Mouse (Mus musculus) limb, embryonic 11.5 days (tissue): ENCODE data around the gene Tram2. TPM values are rescaled to one million over a fixed set of nuclear protein-coding genes. Genes with fewer than 3 reads are reported as not detected.

Experiments used
- ATAC-seq: fragments of 200-750 bp; cut with Nextera tagmentation; 2 replicates; pipeline ENCODE4 v1.8.0; 2017; ENCODE audit warnings: low read depth; ENCODE audit not compliant: insufficient number of reproducible peaks, low FRiP score, low TSS enrichment
- DNase-seq: peaks from one replicate; pipeline ENCODE4 v3.0.0-alpha.2; 2015; ENCODE audit warnings: low spot score
- H3K27ac ChIP-seq: fragments of 300-500 bp; sonication (generic); replicated peaks from 2 replicates; pipeline ENCODE4 v1.5.1; 2014; ENCODE audit warnings: low read depth, mild to moderate bottlenecking, low read length
- H3K27me3 ChIP-seq: fragments of 300-500 bp; sonication (generic); 2 replicates; pipeline ENCODE4 v1.6.1; 2014; ENCODE audit warnings: mild to moderate bottlenecking, low read length, mixed read lengths; ENCODE audit not compliant: control insufficient read depth, insufficient read depth
- H3K36me3 ChIP-seq: fragments of 300-500 bp; sonication (generic); 2 replicates; pipeline ENCODE4 v1.6.1; 2014; ENCODE audit warnings: mild to moderate bottlenecking, low read length, moderate library complexity, mixed read lengths; ENCODE audit not compliant: control insufficient read depth, insufficient read depth
- H3K4me1 ChIP-seq: fragments of 300-500 bp; sonication (generic); 2 replicates; pipeline ENCODE4 v1.6.1; 2014; ENCODE audit warnings: low read length, mixed read lengths; ENCODE audit not compliant: control insufficient read depth, insufficient read depth
- H3K4me2 ChIP-seq: fragments of 300-500 bp; sonication (generic); 2 replicates; pipeline ENCODE4 v1.6.1; 2014; ENCODE audit warnings: low read depth, mild to moderate bottlenecking, moderate library complexity; ENCODE audit not compliant: severe bottlenecking
- H3K4me3 ChIP-seq: fragments of 300-500 bp; sonication (generic); 2 replicates; pipeline ENCODE4 v1.5.1; 2014; ENCODE audit warnings: low read depth, low read length
- H3K9ac ChIP-seq: fragments of 300-500 bp; sonication (generic); 2 replicates; pipeline ENCODE4 v1.6.1; 2014; ENCODE audit warnings: mild to moderate bottlenecking, low read length
- H3K9me3 ChIP-seq: fragments of 300-500 bp; sonication (generic); 2 replicates; pipeline ENCODE4 v1.6.1; 2016; ENCODE audit warnings: low read length; ENCODE audit not compliant: control insufficient read depth
- WGBS: fragments of 180-500 bp; shearing (Covaris S2); extraction: QIAGEN DNeasy Blood & Tissue Kit; methylation state at CpG from one replicate; pipeline ENCODE4 v1.1.7; 2014; 5-methylcytosine and 5-hydroxymethylcytosine counted together
- polyA plus RNA-seq: library from polyadenylated mRNA; unstranded; fragments of >200 nt; fragmentation: Nextera tagmentation; extraction: Ambion mirVana; gene quantifications from 2 replicates; pipeline ENCODE4 v1.2.1, GENCODE M21; 2014

The Tram2 gene
- polyA plus RNA-seq, 1 experiment from 2014 or later: 8.6 TPM

GRCm38 (mm10) chr1:21053009-21053408, 26.0 kb downstream of the Tram2 start:
- Histone ChIP-seq H3K27me3 (no peaks in the 10 kb centered on the region), H3K4me3 (no peak overlapping the region), H3K9me3 (no peaks in the 10 kb centered on the region), H3K4me1 (no peaks in the 10 kb centered on the region), H3K36me3 (no peaks in the 10 kb centered on the region), H3K4me2 (no peak overlapping the region), H3K9ac (no peak overlapping the region), H3K27ac (no peak overlapping the region)
- ATAC-seq (no peak), DNase-seq (no peak)
- WGBS: 69% methylated on average over 9 of the region's 9 CpGs

GRCm38 (mm10) chr1:21052608-21053007, 26.4 kb downstream of the Tram2 start:
- Histone ChIP-seq H3K9me3 (no peaks in the 10 kb centered on the region), H3K9ac (no peak overlapping the region), H3K27ac (no peak overlapping the region), H3K4me3 (no peak overlapping the region), H3K27me3 (no peaks in the 10 kb centered on the region), H3K36me3 (no peaks in the 10 kb centered on the region), H3K4me2 (no peak overlapping the region), H3K4me1 (no peaks in the 10 kb centered on the region)
- DNase-seq (no peak), ATAC-seq (no peak; the same call in 1 of the 2 replicates)
- WGBS: 57% methylated on average over 5 of the region's 5 CpGs

GRCm38 (mm10) chr1:21052132-21052545, 26.9 kb downstream of the Tram2 start:
- Histone ChIP-seq H3K9me3 (no peaks in the 10 kb centered on the region), H3K4me1 (no peaks in the 10 kb centered on the region), H3K4me2 (no peak overlapping the region), H3K27ac (no peak overlapping the region), H3K36me3 (no peaks in the 10 kb centered on the region), H3K4me3 (no peak overlapping the region), H3K27me3 (no peaks in the 10 kb centered on the region), H3K9ac (no peak overlapping the region)
- DNase-seq: no peak
- 77% methylated on average over 5 of the region's 5 CpGs for whole genome bisulfite sequencing
- ATAC-seq: no peak

GRCm38 (mm10) chr1:21049005-21049404, 30.0 kb downstream of the Tram2 start:
- H3K4me1 ChIP-seq: no peaks in the 10 kb centered on the region
- 89% methylated on average over 5 of the region's 5 CpGs for WGBS

GRCm38 (mm10) chr1:21048402-21048801, 30.6 kb downstream of the Tram2 start:
- Histone ChIP-seq H3K4me3 (no peak overlapping the region), H3K9me3 (no peaks in the 10 kb centered on the region), H3K4me2 (no peak overlapping the region), H3K36me3 (no peaks in the 10 kb centered on the region), H3K9ac (no peak overlapping the region), H3K27ac (no peak overlapping the region), H3K4me1 (no peaks in the 10 kb centered on the region), H3K27me3 (no peaks in the 10 kb centered on the region)
- DNase-seq: no peak
- 91% methylated on average over 8 of the region's 8 CpGs for WGBS
- no peak for ATAC-seq

More at GRCm38 (mm10) chr1:21049005-21049404, 30.0 kb downstream of the Tram2 start:
- no peak overlapping the region for H3K4me2 ChIP-seq
- no peak for DNase-seq
- H3K9ac ChIP-seq: no peak overlapping the region
- no peaks in the 10 kb centered on the region for H3K9me3 ChIP-seq
- H3K27me3 ChIP-seq: no peaks in the 10 kb centered on the region
- H3K4me3 ChIP-seq: no peak overlapping the region
- no peak overlapping the region for H3K27ac ChIP-seq
- no peak for ATAC-seq
- no peaks in the 10 kb centered on the region for H3K36me3 ChIP-seq

- 89% methylated on average over 7 of the region's 7 CpGs for WGBS
Observed at GRCm38 (mm10) chr1:21042461-21042860, 36.6 kb downstream of the Tram2 start.

GRCm38 (mm10) chr1:21040610-21041326, 38.3 kb downstream of the Tram2 start:
- no peak overlapping the region for H3K4me3 ChIP-seq

More at GRCm38 (mm10) chr1:21042461-21042860, 36.6 kb downstream of the Tram2 start:
- Histone ChIP-seq H3K4me2 (no peak overlapping the region), H3K27me3 (no peaks in the 10 kb centered on the region), H3K9me3 (no peaks in the 10 kb centered on the region), H3K4me1 (0 out of 2 replicates have a peak, but pooled peaks cover 4% of the 10 kb centered on the region), H3K4me3 (no peak overlapping the region), H3K27ac (no peak overlapping the region), H3K9ac (no peak overlapping the region), H3K36me3 (no peaks in the 10 kb centered on the region)
- DNase-seq (no peak), ATAC-seq (no peak)

GRCm38 (mm10) chr1:21040173-21040572, 38.9 kb downstream of the Tram2 start:
- H3K36me3 ChIP-seq: no peaks in the 10 kb centered on the region
- WGBS: 89% methylated on average over 7 of the region's 7 CpGs
- ATAC-seq (no peak), DNase-seq (no peak)
- H3K9me3 ChIP-seq: no peaks in the 10 kb centered on the region
- no peak overlapping the region for H3K9ac ChIP-seq
- H3K4me1 ChIP-seq: 0 out of 2 replicates have a peak, but pooled peaks cover 4% of the 10 kb centered on the region
- no peaks in the 10 kb centered on the region for H3K27me3 ChIP-seq
- no peak overlapping the region for H3K4me2 ChIP-seq
- no peak overlapping the region for H3K27ac ChIP-seq
- no peak overlapping the region for H3K4me3 ChIP-seq

More at GRCm38 (mm10) chr1:21040610-21041326, 38.3 kb downstream of the Tram2 start:
- Histone ChIP-seq H3K9me3 (no peaks in the 10 kb centered on the region), H3K27ac (no peak overlapping the region), H3K9ac (no peak overlapping the region), H3K4me1 (0 out of 2 replicates have a peak, but pooled peaks cover 4% of the 10 kb centered on the region), H3K36me3 (no peaks in the 10 kb centered on the region), H3K27me3 (no peaks in the 10 kb centered on the region), H3K4me2 (no peak overlapping the region)
- WGBS: 69% methylated on average over 7 of the region's 7 CpGs
- ATAC-seq (peak; percentile 69), DNase-seq (no peak)
